Mouse (Mus musculus) heart, postnatal 36 days (tissue): ENCODE measurements around the gene Tuba1c. TPM values are rescaled to one million over a fixed set of nuclear protein-coding genes. Genes with fewer than 3 reads are reported as not detected.
A peak's percentile ranks its signal among the peaks of the same experiment; 100 is the strongest.
"Not testable (repeated sequence)": the region's sequence is repeated elsewhere in the genome, so short reads cannot be mapped to it uniquely, and the experiment has no call there.

ENCODE experiments used
- DNase-seq, 2 experiments: peaks; one replicate each; pipeline ENCODE4 v3.0.0; 2021 to 2022
- intact Hi-C: fragments of 180-260 bp; cut with DNase I; formaldehyde crosslinking; loops from one replicate; pipeline ENCODE4 v1.15.1; 2025
- total RNA-seq, 2 experiments: library from RNA; stranded (reverse); gene quantifications; 2 replicates each; pipeline ENCODE4 v1.2.3; 2021

Tuba1c gene
- total RNA-seq, 2 experiments from 2014 or later: 29.7 to 33.9 TPM

GRCm38 (mm10) chr15:99049473-99050253 lies 20.0 kb downstream of the Tuba1c start:
- DNase-seq: peak; percentile 46 to 56
- intact Hi-C loops: loop anchor here (2.0 kb wide), 2 partner anchors 39 to 149 kb away; no protein-coding TSS in a partner anchor

- intact Hi-C loops: no loop called here
- DNase-seq: peak in 1 of 2 experiments; percentile 23
These were observed 23.7 kb downstream of the Tuba1c start for GRCm38 (mm10) chr15:99053373-99053772.

- no peak for DNase-seq
- intact Hi-C loops: no loop called here
These were observed 25.3 kb downstream of the Tuba1c start, which contains the start of gene Prph for GRCm38 (mm10) chr15:99055040-99055439. Gene Prph (plus strand): TSS chr15:99055174.

- intact Hi-C loops: no loop called here
- DNase-seq: peak in 1 of 2 experiments; percentile 45
These were observed 25.8 kb downstream of the Tuba1c start for GRCm38 (mm10) chr15:99055511-99055961.

- intact Hi-C loops: no loop called here
- DNase-seq: peak in 1 of 2 experiments; percentile 37
These were observed 26.6 kb downstream of the Tuba1c start for GRCm38 (mm10) chr15:99056332-99056731.

- no peak for DNase-seq
- intact Hi-C loops: no loop called here
These were observed 36.0 kb downstream of the Tuba1c start for GRCm38 (mm10) chr15:99065557-99066165.

GRCm38 (mm10) chr15:99071988-99072387 lies 42.3 kb downstream of the Tuba1c start:
- no peak for DNase-seq
- intact Hi-C loops: no loop called here

GRCm38 (mm10) chr15:99074019-99074599 lies 44.4 kb downstream of the Tuba1c start, which contains the start of gene Troap:
Gene Troap (plus strand): TSS chr15:99074575.
- intact Hi-C loops: no loop called here
- no peak for DNase-seq

GRCm38 (mm10) chr15:99074600-99075333 lies 45.1 kb downstream of the Tuba1c start:
- intact Hi-C loops: no loop called here
- DNase-seq: peak; percentile 98

- DNase-seq, intact Hi-C loops: not testable (repeated sequence)
These were observed 46.3 kb downstream of the Tuba1c start for GRCm38 (mm10) chr15:99076011-99076410.

- intact Hi-C loops: no loop called here
- no peak for DNase-seq
These were observed 48.7 kb downstream of the Tuba1c start for GRCm38 (mm10) chr15:99078181-99078910.

- intact Hi-C loops: loop anchor here (5.0 kb wide), 2 partner anchors 57 to 187 kb away; no protein-coding TSS in a partner anchor
- no peak for DNase-seq
These were observed 50.1 kb downstream of the Tuba1c start for GRCm38 (mm10) chr15:99079804-99080203.

- intact Hi-C loops: loop anchor here (5.0 kb wide), 2 partner anchors 55 to 185 kb away; no protein-coding TSS in a partner anchor
- no peak for DNase-seq
These were observed 52.6 kb downstream of the Tuba1c start for GRCm38 (mm10) chr15:99082322-99082721.

GRCm38 (mm10) chr15:99082840-99083239 lies 53.1 kb downstream of the Tuba1c start:
- intact Hi-C loops: loop anchor here (1.0 to 5.0 kb wide), 3 partner anchors 54 to 184 kb away; no protein-coding TSS in a partner anchor
- no peak for DNase-seq

- intact Hi-C loops: loop anchor here (1.0 to 5.0 kb wide), 3 partner anchors 54 to 184 kb away; no protein-coding TSS in a partner anchor
- DNase-seq: peak in 1 of 2 experiments; percentile 46
These were observed 53.6 kb downstream of the Tuba1c start for GRCm38 (mm10) chr15:99083258-99083657.

- intact Hi-C loops: loop anchor here (1.0 to 5.0 kb wide), 3 partner anchors 53 to 183 kb away; no protein-coding TSS in a partner anchor
- DNase-seq: no peak
These were observed 54.3 kb downstream of the Tuba1c start for GRCm38 (mm10) chr15:99083867-99084557.

GRCm38 (mm10) chr15:99084618-99085017 lies 54.9 kb downstream of the Tuba1c start:
- intact Hi-C loops: loop anchor here (5.0 kb wide), 2 partner anchors 53 to 183 kb away; no protein-coding TSS in a partner anchor
- no peak for DNase-seq

- intact Hi-C loops: no loop called here
- no peak for DNase-seq
These were observed 56.3 kb downstream of the Tuba1c start for GRCm38 (mm10) chr15:99085997-99086396.
